Mouse (Mus musculus): ENCODE data around the gene Olfr1126.
"Not testable (repeated sequence)": the region's sequence is repeated elsewhere in the genome, so short reads cannot be mapped to it uniquely, and the experiment has no call there.

Olfr1126 gene

DNA sequence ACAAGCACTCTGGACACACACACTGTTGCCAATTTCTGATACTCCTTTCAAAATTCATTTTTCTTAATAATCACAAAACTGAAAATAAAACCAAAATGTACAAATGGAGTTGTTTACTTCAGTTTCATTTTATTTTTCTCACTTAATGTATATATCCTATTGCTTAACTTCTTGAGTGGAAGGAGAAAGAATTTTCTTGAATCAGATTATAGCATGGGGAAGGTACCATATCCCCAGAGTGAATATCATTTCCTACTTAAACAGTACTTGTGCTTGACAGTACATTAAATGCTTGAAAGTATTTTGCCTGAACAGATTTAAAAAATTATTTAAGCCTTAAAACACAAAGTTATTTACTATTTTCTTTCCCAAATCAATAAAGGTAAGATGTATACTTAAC lies at the start of gene Olfr1126:
TSS of gene Olfr1126 (plus strand) at position 301 of the 400 bp plus-strand sequence.
- in situ Hi-C loops (cut with MboI, MseI) = no loop called here

DNA sequence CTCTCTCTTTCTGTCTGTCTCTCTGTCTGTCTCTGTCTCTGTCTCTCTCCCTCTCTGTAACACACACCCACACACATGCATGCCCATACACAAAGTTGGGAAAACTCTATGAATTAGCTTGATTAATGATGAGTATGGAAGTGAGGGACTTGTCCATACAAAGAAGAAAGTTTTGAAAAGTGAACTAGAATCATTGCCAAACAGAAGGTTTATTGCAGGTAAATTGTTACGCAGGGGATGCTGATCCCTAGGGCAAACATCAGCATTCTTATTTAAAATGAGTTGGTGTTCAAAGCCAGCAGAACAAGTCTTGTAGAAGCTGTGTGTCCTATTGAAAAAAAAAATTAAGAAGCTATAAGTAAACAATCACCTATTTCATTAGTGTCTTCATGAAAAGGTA lies 37.4 kb upstream of the Olfr1126 start, which contains the start of gene Olfr1123:
TSS of gene Olfr1123 (plus strand) at position 301 of the 400 bp plus-strand sequence.
- in situ Hi-C loops (cut with MboI, MseI) = no loop called here

DNA sequence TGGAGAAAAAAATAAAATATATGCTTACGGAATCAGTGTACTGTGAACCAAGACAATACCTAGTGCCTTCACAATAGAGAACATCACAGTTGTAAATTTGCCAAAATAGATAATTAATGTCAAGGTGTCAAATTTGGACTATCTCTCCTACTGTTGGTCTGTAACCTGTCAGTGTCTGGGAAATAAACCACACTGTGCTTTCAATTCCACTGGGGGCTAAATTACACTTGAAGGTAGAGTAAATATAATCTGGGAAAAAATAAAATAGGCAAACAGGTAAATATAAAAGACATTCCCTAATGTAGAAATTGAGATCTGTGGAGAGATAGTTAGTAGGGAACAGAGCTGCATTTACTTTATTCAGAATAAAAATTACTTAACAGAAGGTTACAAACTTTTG lies 23.8 kb upstream of the Olfr1126 start, which contains the start of gene Olfr1124:
TSS of gene Olfr1124 (plus strand) at position 301 of the 400 bp plus-strand sequence.
- in situ Hi-C loops (cut with MboI, MseI) = loop anchor here in 1 of 2 experiments (10.0 kb wide), 1 partner anchor 1855 kb away; the partner anchor contains the start of gene Olfr996

- in situ Hi-C loops (cut with MboI, MseI) = no loop called here
Observed at GRCm38 (mm10) chr2:87437731-87438130, 16.0 kb upstream of the Olfr1126 start.

DNA sequence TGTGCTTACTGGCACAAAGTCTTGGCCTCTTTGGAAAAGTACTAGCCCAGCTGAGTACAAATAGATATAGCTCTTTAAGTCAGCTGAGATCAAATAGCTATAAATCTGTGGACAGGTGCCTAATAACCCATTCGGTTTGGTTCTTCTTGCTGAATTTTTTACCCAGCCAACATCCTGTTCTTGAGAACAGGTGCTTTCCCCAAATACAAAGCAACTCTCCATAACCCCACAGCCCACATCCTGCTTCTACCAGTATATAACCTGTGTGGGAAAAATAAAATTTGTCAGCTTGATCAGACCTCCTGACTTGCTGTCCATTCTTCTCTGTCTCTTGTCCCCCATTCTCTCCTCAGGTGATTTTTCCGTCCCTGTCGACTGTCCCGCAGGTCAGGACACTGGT lies 8.0 kb downstream of the Olfr1126 start:
- in situ Hi-C loops (cut with MboI, MseI) = no loop called here

DNA sequence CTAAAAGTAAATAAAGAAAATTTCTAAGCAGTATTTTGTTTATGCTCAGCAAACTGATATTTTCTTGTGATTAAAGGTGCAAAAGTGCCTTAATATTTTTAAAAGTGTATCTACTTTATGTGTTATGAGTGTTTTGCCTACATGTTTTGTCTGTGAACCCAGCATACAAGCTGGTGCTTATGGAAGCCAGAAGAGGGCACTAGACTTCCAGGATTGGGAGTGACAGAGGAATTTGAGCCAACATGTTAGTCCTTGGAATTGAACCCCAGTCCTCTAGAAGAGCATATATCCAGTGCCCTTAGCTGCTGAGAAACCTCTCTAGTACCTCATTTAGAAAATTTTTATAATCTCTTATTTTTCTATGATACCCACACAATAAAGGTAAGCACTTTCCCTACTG lies 26.4 kb downstream of the Olfr1126 start:
- in situ Hi-C loops (cut with MboI, MseI) = loop anchor here in 1 of 2 experiments (10.0 kb wide), 1 partner anchor 375 kb away; the partner anchor contains the start of gene Olfr1151

DNA sequence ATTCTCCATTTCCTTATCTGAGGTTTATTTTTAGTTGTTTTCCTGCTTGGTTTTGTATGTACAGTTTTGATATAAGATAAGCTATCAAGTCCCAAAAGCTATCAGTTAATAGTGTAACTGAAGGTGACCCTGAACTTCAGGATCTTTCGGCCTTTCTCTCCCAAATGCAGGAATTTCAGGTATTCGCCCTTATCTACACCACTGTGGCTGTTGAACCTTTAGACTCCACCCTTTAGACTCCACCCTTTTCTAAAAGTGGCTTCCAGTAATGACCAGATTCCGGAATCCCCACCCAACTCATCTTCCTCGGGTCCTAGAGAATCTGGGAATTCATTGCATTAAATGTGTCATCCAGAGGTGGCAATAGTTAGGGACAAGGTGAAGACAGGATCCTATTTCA lies 27.4 kb downstream of the Olfr1126 start:
- in situ Hi-C loops (cut with MboI, MseI) = loop anchor here in 1 of 2 experiments (10.0 kb wide), 1 partner anchor 374 kb away; the partner anchor contains the start of gene Olfr1151

DNA sequence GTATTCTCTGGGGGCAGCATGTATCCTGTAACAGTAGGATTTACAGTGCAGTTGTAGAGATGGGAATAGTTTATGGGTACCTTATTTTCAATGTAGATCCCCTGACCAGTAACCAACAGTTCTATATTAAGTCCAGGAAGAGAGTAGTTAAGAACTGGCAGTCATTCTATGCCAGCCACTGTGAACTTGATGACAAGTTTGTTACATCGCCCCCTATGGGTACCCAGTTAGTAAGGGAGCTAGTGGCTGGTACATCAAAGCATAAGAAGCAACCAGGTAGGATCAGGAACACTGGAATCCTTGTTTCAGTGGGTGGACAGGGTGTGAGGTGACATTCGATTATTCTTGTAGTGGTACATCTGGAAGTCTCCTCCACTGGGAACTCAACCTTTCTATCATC lies 28.5 kb downstream of the Olfr1126 start:
- in situ Hi-C loops (cut with MboI, MseI) = loop anchor here in 1 of 2 experiments (10.0 kb wide), 1 partner anchor 373 kb away; the partner anchor contains the start of gene Olfr1151

DNA sequence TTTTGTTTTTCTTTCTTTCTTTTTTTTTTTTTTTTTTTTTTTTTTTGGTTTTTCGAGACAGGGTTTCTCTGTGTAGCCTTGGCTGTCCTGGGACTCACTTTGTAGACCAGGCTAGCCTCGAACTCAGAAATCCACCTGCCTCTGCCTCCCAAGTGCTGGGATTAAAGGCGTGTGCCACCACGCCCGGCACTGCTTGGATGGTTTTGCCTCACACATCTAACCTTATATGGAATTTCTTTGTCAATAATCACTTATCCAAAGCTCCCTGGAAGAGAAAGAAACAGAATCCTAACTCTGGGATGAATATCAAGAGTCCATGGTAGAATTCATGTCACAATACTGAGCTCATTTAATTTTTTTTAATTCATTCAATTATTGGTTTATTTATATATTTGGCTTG lies 43.2 kb downstream of the Olfr1126 start, which contains the start of gene Pramel7:
TSS of gene Pramel7 (minus strand) at position 101 of the 400 bp plus-strand sequence.
- in situ Hi-C loops (cut with MboI, MseI) = not testable (repeated sequence)

- in situ Hi-C loops (cut with MboI, MseI) = no loop called here
Observed at GRCm38 (mm10) chr2:87506265-87506664, 52.5 kb downstream of the Olfr1126 start, which contains the start of gene Pramel6. Pramel6 (plus strand) TSS chr2:87506565.
